Mouse (Mus musculus): ENCODE data around the gene Adgrg1.

The Adgrg1 gene

DNA sequence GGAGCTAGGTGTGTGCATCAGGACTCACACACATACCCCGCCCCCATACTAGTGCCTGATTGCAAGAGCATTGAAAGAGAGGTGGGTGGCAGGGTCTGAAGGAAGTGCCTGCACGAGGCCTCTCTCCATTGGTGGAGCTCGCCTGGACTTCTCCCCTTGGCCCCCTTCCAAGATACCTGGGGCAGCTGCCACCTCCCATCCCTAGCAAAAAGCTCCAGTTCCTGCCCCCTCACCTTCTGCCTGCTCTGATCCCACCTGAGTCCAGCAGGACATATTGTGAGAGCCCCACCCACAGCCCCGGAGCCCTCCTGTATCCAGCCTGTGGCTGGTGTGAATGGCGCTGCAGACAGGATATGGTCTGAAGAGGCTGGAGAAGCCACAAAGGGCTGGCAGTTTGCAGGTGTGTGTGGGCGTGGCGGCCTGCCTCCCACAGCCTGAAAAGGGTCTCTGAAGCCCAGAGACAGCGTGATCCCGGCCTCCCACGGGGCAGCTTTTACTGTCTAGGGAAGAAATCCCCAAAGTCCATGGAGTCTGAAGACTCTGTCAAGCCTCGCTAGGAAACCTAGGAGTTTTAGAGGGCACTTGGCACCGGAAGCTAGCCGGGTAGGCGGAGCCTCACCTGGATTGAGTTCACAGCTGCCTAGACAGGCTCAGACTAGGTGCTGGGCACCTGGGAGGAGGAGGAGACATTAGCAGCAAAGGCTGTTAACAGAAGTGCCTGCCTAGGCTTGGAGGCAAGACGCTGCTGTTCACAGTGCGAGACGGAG lies 2.3 kb downstream of the Adgrg1 start:
- DNase-seq (ENCODE audit: low read depth, low spot score) = no peak

DNA sequence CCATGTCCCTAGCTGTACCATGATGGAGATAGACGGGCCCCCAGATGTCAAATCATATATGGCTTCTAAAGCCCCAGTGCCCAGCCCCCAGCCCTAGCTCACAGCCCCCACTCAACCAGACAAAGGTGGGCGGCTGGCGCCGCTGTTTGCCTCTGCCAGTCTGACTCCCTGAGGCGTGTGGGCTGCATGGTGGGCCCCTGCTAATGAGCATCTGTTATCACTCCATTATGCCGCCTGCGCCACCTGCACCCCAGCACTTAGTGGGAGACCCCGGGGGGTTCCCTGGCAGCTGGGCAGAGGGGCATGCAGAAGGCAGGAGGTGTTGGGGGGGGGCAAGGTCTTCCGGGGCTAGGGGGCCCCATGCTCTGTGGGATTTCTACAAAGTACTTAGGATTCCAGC lies 3.6 kb downstream of the Adgrg1 start:
- no peak for DNase-seq (ENCODE audit: low read depth, low spot score)

DNA sequence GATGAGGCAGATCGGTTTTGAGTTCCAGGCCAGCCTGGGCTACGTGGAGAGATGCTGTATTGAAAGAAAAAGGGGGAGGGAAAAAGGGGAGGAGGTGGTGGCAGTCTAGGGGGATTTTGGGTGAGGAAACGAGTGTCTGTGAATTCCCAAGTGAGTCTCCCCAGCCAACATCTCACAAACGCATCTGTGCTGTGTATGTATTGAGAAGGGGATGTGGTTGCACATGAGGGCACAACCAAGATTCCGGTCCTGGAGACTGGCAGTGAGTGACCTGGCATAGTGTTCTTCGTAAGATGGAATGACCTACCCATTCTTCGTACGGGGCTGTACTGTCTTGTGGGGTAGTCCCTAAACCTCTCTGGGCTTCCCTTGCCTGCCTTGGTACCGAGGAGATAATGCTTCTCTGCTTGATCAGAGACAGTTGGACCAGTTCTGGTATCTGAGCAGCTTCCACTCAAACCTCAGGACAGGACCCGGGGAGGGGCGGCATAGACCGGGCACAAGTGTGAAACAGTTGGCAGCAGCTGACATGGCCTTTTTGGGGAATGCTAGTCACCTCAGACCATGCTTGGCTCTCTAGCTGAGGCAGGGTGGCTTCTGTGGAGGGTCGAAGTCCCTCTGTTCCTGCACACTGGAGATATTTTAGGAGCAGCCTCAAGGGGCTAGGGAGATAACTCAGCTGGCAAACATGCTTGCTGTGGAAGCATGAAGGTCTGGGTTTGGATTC lies 4.2 kb downstream of the Adgrg1 start:
- DNase-seq (ENCODE audit: low read depth, low spot score) = no peak

DNA sequence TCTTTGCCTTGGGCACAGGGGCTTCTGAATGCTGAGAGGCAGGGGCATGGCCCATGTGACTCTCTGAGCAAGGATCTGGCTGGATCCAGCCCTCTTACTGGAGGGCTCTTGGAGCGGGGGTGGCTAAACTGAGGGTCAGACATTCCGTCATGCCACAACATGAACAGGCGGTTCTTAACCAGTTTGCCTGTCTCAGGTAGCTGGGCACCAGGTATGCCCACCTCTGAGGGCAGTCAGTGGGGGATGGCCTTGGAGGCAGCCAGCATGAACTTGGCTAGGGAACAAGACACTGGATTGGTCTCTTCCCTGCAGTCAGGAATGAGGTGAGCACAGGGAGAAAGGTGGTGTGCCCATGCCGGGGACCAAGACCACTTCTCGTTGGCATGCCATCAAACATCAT lies 5.6 kb downstream of the Adgrg1 start:
- no peak for DNase-seq (ENCODE audit: low read depth, low spot score)

DNA sequence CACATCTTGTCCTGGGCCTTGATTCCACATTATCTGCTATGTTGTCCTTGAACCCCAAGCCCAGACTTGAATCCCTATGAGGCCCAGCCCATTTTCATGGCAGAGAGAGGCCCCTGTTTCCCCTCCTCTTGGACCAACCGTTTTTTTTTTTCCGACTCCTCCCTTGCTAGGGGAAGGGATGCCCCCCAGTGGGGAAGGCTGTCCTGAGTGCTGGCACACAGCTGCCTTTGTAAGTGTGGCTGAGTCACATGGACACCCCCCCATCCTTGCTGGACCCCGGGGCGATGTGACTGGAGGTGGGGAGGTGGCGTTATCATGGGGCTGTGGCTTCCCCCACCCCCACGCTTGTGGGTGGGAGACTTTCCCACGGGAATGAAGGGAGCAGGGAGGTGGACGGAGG lies 6.4 kb downstream of the Adgrg1 start:
- DNase-seq (ENCODE audit: low read depth, low spot score) = no peak

DNA sequence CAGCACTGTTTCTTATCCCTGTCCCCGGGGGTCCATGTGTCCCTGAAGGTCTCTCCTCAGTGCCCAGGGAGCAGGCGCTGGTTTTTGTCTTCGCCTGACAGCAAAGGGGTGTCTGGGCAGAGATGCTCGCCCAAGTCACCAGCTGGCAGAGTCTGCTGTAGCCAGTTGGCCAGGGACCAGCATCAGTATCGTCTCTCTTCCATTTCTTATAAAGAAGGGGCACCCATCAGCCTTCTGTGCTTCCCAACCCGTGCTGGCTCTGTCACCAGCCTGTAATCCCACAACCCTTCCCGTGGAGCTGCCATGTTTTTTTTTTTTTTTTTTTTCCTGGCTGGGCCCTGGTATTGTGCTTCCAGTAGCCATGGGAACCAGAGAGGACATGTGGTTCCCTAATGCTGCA lies 7.3 kb downstream of the Adgrg1 start:
- no peak for DNase-seq (ENCODE audit: low read depth, low spot score)

DNA sequence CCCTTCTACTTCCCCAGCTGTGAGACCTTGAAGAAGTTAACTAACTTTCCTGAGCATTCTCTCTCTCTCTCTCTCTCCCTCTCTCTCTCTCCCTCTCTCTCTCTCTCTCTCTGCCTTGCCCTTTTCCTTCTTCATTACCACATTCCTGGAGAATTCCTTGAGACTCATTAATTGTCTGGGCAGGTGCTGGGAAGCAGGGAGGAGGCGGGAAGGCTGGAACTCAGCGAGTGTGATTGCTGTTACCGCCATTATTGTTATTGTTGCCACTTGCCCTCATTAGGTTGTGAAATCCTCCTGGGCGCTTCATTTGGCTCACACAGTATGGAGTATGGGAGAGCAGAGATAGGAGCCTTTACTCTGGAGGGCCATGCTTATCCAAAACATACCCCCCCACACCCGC lies 8.6 kb downstream of the Adgrg1 start:
- no peak for DNase-seq (ENCODE audit: low read depth, low spot score)

DNA sequence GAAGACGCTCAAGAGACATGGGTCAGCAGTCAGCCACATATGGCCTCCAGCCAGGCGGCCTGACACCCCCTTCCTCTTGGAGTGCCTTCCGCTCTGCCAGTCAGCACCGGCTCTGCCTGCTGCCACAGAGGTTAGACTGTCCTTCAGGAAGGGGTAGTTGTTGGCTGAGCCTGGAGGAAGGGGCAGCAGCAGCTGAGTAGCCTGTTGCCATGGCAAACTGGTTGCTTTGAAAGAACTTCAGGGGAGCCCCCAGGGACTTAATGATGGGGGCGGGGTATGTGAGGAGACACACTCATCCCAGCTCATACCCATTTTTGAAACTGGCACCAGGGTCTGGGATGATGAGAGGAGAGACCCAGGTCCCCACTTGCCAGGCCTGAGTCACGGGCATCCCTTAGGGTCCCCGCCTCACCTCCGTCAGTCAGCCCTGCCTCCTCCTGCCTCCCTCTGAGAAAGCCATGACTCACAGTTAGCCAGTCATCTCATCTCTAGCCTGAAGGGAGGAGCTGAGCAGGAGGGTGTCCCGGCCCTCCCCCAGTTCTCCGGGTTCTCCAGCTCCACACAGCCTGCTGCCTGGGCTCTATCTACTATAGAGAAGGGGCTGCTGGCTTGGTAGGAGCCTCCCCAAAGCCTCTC lies 9.4 kb downstream of the Adgrg1 start:
- DNase-seq (ENCODE audit: low read depth, low spot score) = no peak

DNA sequence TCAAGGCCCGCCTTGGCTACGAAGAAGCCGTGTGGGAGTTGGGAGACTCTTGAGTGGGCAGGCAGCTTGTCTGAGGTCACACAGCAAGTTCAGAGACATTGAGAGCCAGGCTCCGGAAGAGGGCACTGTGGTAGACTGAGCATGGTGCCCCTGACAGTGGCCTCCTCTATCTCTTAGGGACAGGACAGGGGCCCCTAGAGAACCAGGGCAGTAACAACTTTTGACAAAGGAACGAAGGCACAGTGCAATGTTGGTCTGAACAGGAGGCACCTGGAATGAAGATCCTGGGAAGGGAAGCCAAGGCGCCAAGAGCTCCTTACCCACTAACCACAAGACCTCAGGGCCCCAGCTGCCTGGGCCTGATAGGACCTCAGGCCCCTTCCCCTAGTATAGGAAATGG lies 10.5 kb downstream of the Adgrg1 start:
- DNase-seq (ENCODE audit: low read depth, low spot score) = no peak

DNA sequence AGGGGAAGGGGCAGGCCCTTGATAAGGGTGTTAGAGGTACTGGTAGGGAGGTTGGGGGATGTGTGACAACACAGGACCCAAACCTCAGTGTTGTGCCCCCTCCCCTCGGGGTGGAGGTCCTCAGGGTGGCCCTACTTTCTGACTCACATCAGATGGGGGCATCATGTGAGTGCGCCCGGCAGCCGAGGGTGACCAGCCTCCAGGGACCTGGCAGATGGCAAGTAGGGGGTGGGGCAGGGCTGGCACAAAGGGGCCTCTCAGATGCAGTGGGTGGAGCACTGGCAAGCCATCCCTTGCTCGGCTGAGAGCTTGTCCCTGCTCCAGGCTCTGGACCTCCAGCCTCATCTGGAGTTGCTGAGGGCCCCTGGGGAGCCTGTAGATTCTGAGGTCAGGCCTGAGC lies 12.1 kb downstream of the Adgrg1 start:
- no peak for DNase-seq (ENCODE audit: low read depth, low spot score)

DNA sequence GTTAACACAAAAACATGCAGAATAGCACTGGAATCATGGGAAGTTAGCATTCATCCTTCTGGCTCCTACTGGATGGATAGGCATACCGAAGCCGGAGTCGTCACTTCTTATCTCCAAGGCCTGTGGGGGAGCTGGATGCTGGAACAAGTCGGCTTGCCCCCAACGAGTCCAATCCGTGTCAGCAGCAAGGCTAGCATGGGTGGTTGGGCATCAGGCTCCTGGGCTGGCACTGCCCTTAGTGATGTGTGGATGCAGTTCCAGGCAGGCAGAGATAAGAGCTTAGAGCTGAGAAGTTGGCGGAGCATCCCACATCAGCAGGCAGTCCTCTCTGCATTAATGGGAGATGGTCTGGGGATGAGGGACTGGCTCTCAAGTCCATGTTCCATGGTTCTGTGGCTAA lies 13.0 kb downstream of the Adgrg1 start:
- no peak for DNase-seq (ENCODE audit: low read depth, low spot score)

DNA sequence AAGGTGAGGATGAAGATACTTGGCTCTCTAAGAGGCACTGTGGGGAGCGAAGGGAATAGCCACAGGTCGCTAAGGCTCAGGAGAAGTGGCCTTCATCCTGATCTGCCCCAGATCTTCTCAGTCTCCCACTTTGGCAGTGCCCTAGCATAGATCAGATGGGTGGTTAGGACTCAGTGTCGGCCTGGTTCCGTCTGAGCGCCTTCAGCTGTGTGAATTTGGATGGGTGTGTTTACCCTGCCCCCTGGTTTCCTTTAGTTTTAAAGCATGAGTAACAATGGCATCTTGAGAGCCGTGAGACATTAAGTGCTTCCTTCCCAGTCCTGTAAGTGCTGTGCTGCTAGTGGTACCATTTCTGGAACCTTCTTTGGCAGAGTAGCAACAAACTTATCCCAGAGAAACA lies 14.1 kb downstream of the Adgrg1 start:
- no peak for DNase-seq (ENCODE audit: low read depth, low spot score)

DNA sequence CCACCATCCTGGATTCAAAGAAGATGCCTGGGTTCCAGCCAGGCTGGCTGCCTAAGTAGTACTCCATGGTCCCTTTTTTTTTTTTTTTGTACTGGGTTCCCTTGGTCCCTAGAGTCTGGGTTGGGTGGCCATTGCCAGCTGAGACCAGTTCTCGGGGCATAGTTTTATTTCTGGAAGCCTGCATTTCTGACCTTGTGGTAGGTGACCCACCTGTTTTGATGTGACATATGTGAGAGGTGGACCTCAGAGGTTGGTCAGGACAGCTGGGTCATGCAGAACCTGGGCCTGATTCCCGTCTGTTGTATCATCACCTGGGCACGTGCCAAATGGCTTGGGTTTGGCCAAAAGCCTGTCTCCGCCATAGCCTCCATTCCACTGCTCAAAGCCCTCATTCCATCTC lies 15.2 kb downstream of the Adgrg1 start:
- DNase-seq (ENCODE audit: low read depth, low spot score) = no peak

DNA sequence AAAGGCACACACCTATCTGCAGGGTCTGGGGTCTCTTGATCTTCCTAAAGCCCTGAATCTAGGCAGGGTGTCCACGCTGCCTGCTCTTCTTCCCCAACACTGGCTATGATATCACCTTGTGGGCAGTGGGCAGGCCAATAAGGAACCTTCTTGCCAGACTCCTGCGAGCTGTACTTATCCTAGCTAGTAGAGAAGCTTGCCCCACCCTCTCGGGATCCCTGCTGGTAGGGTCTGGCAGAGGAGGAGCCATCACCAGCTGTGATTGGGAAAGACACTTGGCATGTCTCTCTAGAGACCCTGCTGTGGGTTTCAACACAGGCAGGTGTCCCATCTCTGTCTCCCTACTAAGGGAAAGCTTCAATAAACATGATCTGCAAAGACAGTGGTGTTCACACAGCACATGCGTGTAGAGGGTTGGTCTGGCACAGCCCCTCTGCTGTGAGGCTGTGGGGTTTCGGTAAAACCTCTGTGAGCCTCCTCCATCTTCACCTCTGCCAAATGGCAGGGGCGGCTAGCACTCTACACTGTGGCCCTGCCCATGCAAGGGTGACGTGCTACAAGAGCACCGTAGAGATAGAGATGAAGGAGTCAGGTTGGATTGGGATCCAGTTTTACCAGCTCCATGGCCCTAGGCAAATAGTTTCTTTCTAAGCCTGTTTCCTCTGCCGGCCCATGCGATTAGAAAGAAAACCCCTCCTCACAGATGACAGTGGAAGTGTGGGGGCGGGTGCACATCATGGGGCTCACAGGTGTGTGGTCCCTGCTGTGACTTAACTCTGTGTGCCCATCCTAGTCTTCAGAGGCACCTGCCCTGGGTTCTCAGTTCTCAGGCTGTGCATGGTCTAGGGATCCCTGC lies 16.3 kb downstream of the Adgrg1 start:
- DNase-seq (ENCODE audit: low read depth, low spot score) = no peak

DNA sequence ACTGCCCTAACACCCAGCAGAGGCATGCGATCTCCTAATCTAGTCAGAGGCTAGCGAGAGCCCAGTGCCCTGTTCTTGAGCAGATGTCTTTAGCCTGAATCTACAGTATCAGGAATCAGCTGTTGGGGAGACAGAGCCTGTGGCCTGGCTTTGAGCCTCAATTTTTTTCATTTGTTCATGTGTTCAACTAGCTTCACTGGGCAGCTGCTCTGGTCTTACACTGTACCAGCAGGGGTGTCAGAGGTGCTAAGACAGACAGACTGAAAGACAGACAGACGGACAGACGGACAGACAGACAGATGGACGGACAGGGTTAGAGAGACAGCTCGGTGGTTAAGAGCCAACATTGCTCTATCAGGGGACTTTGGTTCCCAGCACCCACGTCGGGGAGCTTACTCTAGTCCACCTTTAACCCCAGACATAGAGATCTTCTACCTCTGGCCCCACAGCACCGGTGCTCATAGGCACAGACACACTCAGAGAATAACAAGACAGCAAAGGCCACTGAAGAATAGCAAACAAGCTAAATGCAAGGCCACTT lies 17.0 kb downstream of the Adgrg1 start:
- DNase-seq (ENCODE audit: low read depth, low spot score) = no peak

DNA sequence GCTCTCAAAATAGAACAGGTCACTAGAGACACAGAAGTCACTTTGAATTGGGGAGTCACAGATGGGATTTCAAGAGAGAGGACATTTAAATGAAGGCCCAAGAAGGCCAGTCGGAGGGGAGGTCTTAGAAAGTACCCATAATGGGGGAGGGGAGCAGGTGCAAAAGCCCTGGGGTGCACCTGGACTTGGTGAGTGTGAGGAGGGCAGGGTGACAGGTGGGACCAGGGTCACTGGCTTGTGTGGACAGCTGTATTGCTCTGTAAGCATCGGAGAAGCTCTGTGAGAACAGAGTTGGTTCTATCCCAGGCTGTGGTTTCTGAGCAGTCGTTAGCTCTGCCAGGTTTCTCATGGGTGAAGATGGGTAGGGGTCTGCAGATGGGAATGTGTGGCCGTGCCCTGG lies 17.5 kb downstream of the Adgrg1 start:
- DNase-seq (ENCODE audit: low read depth, low spot score) = no peak

DNA sequence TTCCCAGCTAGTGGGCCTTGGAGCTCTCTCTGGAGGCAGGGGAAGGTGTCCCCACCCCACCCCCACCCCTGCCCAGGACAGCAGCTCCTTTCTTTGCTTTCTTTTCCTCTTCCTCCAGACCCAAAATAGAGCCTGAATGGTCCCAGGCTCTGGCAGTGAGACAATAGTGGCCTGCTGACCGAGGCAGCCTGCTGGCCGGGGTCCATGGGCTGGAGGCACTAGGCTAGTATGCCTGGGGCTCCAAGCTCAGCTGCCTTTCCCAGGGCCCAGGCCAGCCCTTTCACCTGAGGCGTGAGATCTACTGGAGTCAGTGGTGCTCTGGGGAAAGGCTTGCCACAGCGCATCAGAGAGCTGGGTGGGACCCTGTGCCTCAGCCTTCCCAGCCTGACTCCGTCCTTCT lies 18.0 kb downstream of the Adgrg1 start:
- no peak for DNase-seq (ENCODE audit: low read depth, low spot score)

DNA sequence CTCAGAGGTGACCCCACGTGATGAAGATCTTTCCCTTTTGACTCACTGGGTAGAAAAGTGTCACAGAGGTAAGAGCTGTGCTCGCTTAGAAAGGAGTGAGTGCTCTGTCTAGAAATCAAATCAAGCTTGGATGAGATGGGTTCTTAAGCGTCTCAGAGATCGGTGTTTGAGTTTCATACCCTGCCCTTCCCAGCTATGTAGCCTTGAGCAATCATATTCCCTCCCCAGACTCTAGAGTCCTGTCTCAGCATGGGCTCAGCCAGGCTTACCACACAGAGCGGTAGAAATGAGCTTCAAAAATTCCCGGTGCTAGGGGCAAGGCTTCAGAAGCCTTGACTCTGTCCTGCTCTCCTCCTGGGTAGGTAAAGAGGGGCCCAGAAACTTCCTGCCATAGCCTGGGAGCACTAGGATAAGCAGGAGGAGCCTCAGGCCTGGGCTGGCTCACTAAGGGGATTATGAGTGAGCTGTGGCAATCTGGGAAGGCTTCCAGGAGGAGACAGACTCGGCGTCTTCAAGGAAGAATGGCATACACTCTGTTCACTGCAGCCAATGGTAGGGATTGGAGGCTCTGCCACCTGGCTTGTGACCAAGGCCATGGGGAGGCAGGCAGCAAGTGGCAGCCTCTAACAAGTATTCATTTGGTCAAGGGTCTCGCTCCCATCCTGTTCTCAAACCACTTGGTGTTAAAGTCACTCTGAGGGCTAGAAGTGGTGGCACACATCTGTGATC lies 18.6 kb downstream of the Adgrg1 start:
- DNase-seq (ENCODE audit: low read depth, low spot score) = no peak

DNA sequence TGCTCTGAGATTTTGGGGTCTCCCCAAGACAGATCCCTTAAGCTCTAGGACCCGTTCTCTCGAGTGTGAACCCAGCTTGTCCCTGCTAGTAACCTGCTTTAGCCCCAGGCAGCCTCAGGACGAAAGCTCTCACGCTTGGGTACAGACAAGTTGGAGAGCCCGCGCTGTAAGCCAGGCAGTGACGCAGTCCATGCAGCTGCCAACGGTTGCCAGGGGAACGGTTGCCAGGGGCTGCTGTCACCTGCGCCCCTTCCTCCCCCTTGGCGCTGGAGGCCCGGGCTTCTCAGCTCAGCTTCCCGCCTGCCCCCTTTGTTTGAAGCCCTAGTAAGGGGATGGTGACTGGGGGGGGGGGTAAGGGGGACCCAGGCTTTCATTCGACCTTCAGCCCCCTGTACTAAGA lies 19.5 kb downstream of the Adgrg1 start:
- DNase-seq (ENCODE audit: low read depth, low spot score) = no peak

DNA sequence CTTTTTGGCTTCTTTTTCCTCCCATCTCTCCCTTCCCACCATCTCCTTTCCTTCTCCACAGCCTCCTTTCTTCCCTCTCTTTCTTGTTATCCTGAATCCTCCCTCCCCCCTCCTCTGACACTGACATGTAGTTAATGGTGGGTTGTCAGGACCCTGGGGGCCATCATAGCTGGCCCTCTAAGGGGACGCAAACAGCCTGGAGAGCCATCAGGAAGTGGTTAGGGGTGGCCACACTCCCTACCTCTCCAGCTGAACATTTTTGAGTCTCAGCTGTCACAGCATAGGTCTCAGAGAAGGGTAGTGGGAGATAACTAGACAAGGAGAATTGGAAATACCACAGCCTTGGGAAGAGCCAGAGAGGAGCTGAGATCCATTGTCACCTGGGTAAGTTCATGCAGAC lies 20.0 kb downstream of the Adgrg1 start:
- DNase-seq (ENCODE audit: low read depth, low spot score) = no peak

DNA sequence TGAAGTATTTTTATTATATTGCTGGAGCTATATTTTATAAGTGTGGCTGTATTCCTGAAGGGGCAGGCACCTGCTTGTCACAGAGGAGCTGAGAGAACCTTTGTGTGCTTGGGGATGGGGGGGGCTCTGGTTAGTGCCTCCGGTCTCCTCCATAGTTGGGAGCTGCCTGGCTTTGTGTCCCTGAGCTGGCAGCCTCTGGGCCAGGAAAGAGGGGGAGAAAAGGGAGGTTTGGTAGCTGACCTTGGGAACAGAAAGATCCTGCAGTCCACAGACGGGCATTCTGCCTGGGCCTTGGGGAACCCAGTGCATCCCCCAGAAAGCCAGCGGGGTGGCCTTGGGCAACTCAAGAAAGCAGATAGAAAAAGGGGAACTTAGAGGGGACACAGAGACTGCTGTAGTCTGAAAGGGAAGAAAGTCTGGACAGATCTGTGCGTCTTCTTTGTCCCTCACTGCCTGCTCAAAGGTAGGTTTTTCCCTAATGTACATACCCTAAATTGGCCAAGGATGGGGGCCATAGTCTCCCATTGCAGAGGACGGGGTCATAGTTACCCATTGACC lies 20.9 kb downstream of the Adgrg1 start:
- DNase-seq (ENCODE audit: low read depth, low spot score) = no peak
